Mouse (Mus musculus): ENCODE data around the gene Gm10439. TPM values are rescaled to one million over a fixed set of nuclear protein-coding genes. Genes with fewer than 3 reads are reported as not detected.

Gm10439 gene
- polyA plus RNA-seq (2012; rRNA removed), result not detected in 2 replicates

GRCm38 (mm10) chrX:149594270-149594669, at the start of gene Gm10439:
Gene Gm10439 (plus strand): TSS chrX:149594570.

Other genes with a start within 250 kb of the Gm10439 start
- gene Gm15085, start 147.0 kb upstream of the Gm10439 start, polyA plus RNA-seq (2012; rRNA removed), result not detected in 2 replicates
- not detected in 2 replicates for gene Gm15097, start 189.9 kb downstream of the Gm10439 start, polyA plus RNA-seq (2012; rRNA removed)